Mouse (Mus musculus) retina, adult 2 months (tissue): ENCODE measurements around the gene Agpat2.

Source experiments
- DNase-seq: peaks from one replicate; pipeline ENCODE4 v3.0.0-alpha.2; 2012; ENCODE audit warnings: low read depth, low spot score

The Agpat2 gene

DNA sequence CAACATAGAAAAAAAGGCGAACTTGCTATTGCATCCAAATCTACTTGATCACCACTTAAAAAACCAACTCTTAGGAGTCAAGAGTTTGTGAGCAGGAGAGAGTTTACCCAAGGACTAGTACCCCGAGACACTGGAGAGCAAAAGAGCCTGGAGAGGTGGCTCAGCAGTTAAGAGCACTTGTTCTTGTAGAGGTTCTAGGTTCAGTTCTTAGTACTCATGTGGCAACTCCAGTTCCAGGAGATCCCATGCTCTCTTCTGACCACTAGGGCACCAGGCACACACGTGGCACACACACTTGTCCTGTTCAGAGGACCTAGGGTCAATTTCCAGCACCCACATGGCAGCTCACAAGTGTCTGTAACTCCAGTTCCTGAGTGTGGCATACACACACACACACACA lies 21.9 kb upstream of the Agpat2 start:
- no peak for DNase-seq

DNA sequence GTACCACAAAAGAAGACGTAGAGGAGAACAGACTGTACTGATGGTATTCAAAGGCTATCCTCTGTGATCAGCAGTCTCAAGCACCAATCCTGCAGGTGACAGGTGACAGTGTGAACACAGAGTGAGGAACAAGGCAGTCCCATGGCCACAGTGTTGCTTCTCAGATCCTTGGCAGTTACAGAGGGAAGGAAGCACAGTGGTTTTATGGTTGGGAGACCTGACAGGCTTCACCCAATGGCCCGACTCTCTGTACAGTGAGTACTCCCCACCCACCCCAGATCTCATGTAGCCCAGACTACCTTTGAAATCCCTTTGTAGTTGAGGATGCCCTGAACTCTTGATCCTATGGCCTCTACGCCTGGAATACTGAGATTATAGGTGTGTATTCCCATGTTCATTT lies 21.2 kb upstream of the Agpat2 start:
- no peak for DNase-seq

DNA sequence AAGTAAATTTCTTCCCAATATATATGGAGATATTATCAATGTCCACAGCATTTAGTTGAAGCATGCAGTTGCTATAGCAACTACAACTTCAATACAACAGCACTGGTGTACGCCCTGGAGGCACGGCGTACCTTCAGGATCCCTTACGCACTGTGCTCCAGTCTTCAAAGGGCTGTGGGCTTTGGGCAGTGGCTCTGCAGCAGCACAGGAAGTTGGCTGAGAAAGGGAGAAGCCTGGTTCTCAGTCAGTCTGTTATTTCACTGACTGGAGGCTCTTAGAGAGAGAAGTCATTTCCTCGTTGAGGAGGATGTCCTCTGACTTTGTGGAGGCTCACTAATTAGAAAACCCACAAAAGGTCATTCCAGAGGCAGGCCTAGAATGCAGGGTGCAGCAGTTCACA lies 18.8 kb upstream of the Agpat2 start:
- DNase-seq = no peak

GRCm38 (mm10) chr2:26621246-26621645 lies 17.0 kb upstream of the Agpat2 start:
- DNase-seq = no peak

DNA sequence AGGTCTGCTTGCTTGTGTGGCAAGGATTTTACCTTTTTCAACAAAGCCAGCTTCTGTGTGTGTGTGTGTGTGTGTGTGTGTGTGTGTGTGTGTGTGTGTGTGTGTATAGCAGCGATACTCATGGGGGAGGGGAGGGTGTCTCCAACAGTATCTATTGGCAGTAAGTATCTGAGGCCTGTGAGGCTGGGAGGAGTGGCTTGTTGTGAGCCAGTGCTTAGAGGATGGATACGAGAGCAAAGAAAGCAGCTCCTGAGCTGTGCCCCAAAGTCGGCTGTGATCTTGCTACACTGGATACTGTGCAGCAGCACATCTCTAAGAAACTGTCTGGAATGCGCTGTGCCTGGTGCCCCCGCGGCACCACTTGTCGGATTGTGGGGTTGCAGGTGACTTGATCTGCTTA lies 13.7 kb upstream of the Agpat2 start:
- DNase-seq = no peak

DNA sequence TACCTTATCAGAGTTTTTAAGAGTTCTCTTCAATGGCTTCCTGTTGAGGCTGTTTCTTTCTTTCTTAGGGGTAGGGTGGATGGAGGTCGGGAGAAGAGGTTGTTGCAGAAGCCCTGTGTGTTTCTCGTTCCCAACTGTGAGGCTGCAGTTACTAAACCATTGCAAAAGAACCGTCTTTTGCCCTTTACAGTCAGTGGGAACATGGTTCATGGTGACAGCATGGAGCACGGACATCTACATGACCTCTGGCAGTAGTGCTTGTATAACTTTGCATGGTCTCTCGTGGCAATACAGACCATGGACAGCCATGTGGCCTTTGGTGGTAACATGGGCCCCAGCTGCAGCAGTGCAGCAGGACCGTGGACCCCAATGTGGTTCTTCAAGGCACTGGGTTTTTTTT lies 13.1 kb upstream of the Agpat2 start:
- no peak for DNase-seq

- no peak for DNase-seq
Observed at GRCm38 (mm10) chr2:26615459-26616124, 11.4 kb upstream of the Agpat2 start.

- no peak for DNase-seq
Observed at GRCm38 (mm10) chr2:26614903-26615302, 10.7 kb upstream of the Agpat2 start.

DNA sequence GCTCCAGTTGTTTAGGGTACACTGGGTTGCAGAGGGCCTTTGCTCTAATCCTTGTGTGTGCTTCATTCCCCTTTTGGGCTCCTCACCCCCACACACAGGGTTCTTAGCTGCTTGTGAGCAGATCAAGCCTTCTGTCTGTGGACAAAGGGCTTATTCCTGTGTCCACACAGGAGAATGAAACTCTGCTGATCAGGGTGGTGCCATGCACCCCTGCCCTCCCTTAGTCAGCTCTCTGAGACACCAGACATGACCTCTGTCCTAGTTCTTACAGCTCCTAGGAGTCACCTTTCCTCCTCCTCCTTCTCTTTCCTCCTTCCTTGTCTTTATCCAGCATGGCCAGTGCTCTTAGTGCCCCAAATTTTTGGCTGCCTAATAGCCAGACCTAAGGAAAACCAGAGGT lies 7.7 kb upstream of the Agpat2 start:
- no peak for DNase-seq

DNA sequence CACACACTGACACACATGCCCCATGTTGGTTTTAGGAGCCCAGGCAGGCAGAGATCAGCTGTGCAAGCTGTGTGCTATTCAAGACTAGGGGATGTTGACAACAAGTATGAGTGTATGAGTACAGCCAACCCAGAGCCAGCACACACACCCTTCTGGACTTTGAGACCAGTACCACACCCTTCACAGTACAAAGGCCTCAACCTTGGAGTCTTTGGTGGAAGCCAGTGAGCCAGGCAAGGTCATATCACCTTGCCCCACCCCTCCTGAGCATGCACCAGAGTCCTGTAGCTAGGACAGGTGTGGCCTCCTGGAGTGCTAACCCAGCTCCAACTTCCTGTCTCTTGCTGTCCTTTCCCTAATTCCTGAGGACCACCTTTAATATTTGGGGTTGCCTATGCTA lies 6.8 kb upstream of the Agpat2 start:
- DNase-seq = no peak

- no peak for DNase-seq
Observed at GRCm38 (mm10) chr2:26610526-26610925, 6.3 kb upstream of the Agpat2 start.

DNA sequence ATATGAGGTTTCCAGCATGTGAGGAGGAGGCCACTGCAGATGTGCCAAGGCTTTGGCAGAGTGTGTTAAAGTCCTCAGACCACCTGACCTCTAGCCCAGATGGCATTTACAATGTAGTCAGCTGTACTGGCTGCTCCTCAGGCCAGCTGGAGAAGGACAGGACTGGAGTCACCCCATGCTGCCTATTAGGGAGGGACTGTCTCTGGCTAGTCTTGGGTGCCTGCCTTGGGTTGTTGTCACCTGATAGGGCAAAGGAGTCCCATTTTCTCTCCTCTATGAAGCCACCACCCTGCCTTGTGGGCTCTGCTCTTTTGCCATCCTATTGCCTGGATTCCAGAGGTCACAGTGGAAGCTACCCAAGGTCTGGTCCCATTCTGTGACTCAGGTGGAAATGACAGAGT lies 5.0 kb upstream of the Agpat2 start:
- no peak for DNase-seq

DNA sequence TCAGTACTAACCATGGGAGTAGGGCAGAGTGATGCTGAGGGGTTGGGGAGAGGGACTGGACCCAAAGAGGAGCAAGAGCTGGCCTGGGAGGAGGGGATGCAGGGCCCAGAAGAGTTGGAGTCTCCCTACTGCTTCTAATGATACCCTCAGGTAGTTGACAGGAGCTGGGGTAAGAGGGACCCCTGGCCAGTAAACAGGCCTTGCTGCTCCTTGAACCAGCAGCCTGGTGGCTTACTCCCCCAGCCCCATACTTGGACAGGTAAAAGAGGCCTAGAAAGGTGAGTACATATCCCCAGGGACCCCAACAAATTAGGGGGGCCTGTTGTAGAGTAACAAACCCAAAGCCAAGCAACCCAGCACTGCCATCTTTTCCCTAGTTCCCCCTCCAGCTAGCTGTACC lies 4.6 kb upstream of the Agpat2 start:
- no peak for DNase-seq

DNA sequence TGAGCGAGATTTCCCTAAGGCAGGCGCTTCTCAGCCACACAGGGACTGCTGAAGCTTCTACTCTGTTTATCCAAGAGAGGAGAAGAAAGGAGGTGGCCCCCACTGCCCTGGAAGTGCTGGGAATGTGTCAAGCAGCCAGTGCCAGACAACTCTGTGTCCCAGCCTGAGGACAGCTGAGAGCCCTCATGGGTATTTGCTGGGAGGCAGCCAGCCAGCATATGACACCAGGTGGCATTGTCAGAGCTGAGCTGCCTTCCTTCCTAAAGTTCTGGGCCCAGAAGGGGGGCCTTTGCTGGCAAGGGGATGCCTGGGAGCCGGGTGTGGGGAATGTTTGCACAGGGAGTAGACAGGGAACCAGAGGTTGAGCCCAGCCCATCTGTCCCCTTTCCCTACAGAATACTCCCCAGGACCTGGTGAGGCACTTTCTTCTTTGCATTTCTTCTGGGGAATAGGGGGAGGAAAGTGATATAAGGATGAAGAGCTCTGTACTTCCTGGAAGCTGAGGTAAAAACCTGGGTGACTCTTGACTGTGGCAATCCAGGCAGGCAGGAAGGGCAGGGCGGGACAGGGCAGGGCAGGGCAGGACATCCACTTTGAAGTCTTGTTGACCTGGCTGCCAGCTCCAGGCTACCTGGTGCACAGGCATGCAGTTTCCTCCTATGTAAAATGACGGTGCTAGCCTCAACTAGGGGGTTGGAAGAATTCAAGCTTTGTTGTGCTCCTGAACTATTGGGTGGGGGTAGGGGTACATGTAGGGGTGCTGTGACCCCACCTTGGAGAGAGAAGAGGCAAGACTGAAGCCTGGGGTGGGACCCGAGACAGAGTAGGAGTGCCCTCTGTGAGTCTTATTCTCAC lies 3.1 kb upstream of the Agpat2 start:
- no peak for DNase-seq

DNA sequence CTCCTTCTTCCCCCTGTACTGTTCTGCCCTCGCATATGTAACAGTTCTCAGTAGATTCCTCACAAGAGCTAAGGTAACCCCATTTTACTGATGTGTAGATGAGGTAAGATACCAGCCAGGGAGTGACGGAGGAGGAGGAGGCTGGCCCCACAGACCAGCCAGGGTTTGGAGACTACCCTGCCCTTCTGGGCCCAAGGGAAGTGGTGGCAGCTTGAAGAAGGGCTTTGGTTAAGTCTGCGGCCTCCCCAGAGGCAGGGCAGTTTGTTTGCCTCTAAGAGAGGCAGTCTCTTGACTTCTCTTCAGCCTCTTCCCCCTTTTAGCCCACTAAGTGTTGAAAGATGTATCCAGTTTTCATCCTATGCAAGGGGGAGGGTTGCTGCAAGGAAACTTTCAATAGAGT lies 2.4 kb upstream of the Agpat2 start:
- no peak for DNase-seq

GRCm38 (mm10) chr2:26605331-26605730 lies 1.1 kb upstream of the Agpat2 start:
- DNase-seq = no peak

GRCm38 (mm10) chr2:26603159-26603558 lies 1.1 kb downstream of the Agpat2 start:
- no peak for DNase-seq

GRCm38 (mm10) chr2:26602631-26603030 lies 1.6 kb downstream of the Agpat2 start:
- no peak for DNase-seq

DNA sequence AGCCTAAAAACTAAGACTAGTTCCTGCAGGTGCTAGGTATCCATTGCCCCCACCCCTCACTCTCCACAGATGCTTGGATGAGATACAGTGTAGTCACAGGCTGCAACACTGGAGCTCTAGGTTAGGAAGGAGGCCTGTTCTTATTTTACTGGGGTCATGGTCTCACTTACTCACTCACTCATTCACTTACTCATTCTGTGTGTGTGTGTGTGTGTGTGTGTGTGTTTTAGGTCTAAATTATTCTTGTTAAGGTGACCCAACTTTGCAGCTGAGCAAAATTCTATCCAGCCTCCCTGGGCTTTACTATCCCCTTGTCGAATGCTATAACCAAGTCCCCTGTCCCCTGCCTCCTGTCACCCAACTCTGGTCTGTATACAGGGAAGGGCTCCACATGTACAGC lies 2.6 kb downstream of the Agpat2 start:
- no peak for DNase-seq

DNA sequence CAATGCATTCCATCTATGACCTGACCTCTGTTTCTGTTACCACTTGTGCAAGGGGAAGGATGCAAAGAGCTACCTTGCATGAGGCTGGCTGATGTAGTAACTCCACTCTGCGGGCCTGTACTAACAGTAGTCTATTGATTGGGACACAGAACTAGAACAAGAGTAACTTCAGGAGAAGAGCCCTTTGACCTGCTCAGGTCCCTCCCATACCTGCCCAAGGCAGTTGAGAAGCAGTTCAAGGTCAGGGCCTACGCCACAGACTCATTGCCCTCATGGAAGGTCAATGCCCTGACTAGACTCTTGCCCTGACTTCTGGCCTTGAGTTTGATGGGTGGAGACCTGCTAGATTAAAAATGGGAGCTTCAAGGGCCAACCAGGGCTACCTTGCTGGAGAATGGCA lies 3.6 kb downstream of the Agpat2 start:
- no peak for DNase-seq

DNA sequence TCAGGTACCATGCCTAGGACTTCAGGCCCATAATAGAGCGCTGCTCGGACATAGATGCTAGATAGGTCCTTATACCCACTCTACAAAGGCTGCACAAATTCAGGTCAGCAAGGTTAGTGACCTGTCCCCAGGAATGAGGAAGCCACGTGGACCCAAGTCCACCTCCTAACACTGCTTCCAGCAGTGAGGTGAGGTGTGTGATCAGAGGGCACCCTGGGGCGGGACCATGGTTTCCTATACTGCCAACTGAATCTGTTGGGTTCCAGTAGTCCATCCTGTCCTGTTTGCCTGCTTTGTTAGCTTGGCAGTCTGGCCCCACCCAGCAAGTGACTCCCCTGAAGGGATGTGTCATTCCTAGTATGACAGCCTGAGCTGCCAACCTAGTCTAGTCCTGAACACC lies 4.3 kb downstream of the Agpat2 start:
- no peak for DNase-seq

- no peak for DNase-seq
Observed at GRCm38 (mm10) chr2:26598462-26598861, 5.8 kb downstream of the Agpat2 start.

DNA sequence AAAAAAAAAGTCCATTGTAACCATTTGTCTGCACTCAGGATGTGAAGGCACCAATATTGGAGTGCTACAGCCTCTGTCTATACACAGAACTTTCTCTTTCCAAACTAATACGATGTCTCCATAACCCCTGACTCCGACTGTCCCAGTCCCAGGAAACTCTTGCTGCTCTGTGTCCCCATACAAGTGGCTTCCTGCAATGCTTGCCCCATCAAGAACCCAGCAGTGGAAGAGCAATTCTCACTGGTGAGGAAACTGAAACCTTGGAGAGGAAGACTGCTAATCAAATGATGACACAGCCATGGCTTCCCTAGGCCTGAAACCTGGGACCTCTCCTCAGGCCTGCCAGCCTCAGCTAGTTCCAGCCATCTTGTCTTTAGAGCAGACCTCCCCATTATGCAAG lies 6.4 kb downstream of the Agpat2 start:
- DNase-seq = no peak
